1 mouse cellular context compared by ENCODE assay signal in the genomic region with DNA sequence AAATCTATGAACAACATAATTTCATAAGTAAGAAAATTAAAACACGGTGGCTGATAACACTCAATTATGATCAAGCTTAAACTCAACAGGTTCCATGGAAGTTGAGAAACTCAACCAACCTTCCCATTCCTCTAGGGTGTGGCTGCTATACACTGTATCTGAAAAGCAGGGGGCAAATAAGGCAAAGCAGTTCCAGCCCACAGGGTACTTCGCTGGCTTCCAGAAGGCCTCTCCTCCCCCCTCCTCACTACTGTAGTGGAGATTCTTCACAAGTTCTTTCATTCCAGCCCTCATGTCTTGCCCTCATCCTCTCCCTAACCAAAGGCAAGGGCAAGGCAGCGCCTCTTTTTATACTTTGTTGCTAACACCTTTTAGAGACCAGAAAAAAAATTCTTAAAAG.
TF ChIP-seq lines count a peak whose summit lies in the region.

No protein-coding gene starts in this region.

TF ChIP-seq in CH12.LX, 34 proteins besides CTCF, POLR2A, EP300 and RAD21:
- TF ChIP-seq CHD1 (IDR thresholded peaks at IDR 0.05; ENCODE audit: low read depth, low read length) (0 out of 2 replicates have a peak, but pooled peaks have one; percentile 65), NELFE (IDR thresholded peaks at IDR 0.05; ENCODE audit: low read depth, low read length) (no peak)
